Mouse (Mus musculus) olfactory bulb, adult 2 months (tissue): ENCODE measurements around the gene Zfp648.

ENCODE experiments used
- CTCF ChIP-seq: fragments of 200-500 bp; IDR thresholded peaks from 2 replicates; pipeline ENCODE4 v1.5.1; 2012; ENCODE audit warnings: low read depth, mild to moderate bottlenecking, low read length, moderate library complexity; ENCODE audit not compliant: insufficient read depth
- POLR2A ChIP-seq: fragments of 200-500 bp; IDR thresholded peaks from 2 replicates; pipeline ENCODE4 v1.6.1; 2012; ENCODE audit warnings: mild to moderate bottlenecking, low read depth, low read length, moderate library complexity; ENCODE audit not compliant: insufficient read depth

GRCm38 (mm10) chr1:154238876-154239275 is 37.9 kb downstream of the Zfp648 start:
- TF ChIP-seq POLR2A (no peak), CTCF (no peak)
